Mouse (Mus musculus) cerebellum, adult 2 months (tissue): ENCODE data around the gene Accsl.
A peak's percentile ranks its signal among the peaks of the same experiment; 100 is the strongest.

Experiments used
- CTCF ChIP-seq: fragments of 200-500 bp; IDR thresholded peaks from 2 replicates; pipeline ENCODE4 v1.5.1; 2011; ENCODE audit warnings: low read depth, mild to moderate bottlenecking, control low read depth, low read length, moderate library complexity, borderline replicate concordance; ENCODE audit not compliant: insufficient read depth
- POLR2A ChIP-seq: fragments of 200-500 bp; IDR thresholded peaks from 2 replicates; pipeline ENCODE4 v1.6.1; 2011; ENCODE audit warnings: low read length, control low read depth, borderline replicate concordance; ENCODE audit not compliant: insufficient read depth

DNA sequence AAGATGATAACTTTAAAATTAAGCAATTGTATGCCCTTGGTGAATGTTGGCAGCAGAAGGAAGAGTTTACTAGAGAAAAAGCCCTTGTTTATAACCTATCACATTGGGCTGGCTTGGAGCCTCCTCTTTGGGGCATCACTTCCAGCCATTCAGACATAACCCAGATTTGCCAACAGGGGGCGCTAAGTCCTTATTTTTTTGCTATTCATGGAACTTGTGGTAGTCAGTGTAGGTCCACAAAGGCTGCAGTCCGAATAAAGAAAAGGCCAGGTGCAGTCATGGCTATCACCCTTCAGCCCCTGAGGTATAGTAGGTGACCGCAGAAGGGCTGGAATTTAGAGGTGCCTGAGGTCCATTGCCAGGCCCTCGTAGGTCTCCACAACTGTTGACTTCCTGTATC lies 1.9 kb upstream of the Accsl start:
- TF ChIP-seq CTCF (peak; percentile 66), POLR2A (no peak)
